Mouse (Mus musculus): ENCODE results near the gene Clspn.

Clspn gene

DNA sequence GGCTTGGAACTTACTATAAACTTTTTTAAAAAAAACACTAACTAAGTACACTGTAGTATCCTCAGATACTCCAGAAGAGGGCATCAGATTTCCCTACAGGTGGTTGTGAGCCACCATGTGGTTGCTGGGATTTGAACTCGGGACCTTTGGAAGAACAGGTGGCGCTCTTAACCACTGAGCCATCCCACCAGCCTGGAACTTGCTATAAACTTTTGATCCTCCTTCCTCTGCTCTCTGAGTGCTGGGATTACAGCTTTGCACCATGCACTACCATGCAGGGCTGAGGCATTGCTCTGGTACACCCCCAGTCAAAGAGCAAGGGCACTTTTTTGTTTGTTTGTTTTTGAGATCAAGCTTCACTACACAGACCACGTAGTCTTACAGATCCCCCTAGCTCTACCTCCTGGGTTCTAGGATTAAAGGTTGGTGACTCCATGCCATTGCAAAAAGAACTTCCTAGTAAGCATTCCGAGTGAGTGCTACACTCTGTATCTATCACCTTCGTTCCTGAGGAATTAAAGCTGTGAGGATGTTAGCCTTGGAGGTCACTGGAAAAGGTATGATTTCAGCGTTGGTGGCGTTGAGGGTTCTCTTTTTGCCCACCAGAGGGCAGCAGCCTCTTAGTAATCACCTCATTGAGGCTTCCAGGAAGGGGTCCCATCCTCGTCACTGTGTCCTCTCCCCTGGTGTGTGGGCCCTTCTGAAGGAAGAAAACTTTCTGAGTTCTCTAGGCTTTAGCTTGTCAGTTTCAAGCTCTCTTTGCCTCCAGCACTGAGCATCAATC, 43.4 kb downstream of the Clspn start:
- Histone ChIP-seq H3K27me3 (ENCODE audit: control insufficient read depth, insufficient read depth, low read length, poor library complexity, severe bottlenecking) (no peaks in the 10 kb centered on the region), H3K36me3 (ENCODE audit: control insufficient read depth, insufficient read depth, low read length, poor library complexity, severe bottlenecking) (no peaks in the 10 kb centered on the region)
- peak; percentile 69 for DNase-seq (ENCODE audit: low read depth, low spot score)

- Histone ChIP-seq H3K36me3 (ENCODE audit: control insufficient read depth, insufficient read depth, low read length, poor library complexity, severe bottlenecking) (no peaks in the 10 kb centered on the region), H3K27me3 (ENCODE audit: control insufficient read depth, insufficient read depth, low read length, poor library complexity, severe bottlenecking) (no peaks in the 10 kb centered on the region)
- DNase-seq (ENCODE audit: low read depth, low spot score), result no peak
Observed at GRCm38 (mm10) chr4:126601597-126602444, 45.1 kb downstream of the Clspn start.

- Histone ChIP-seq H3K27me3 (ENCODE audit: control insufficient read depth, insufficient read depth, low read length, poor library complexity, severe bottlenecking) (no peaks in the 10 kb centered on the region), H3K36me3 (ENCODE audit: control insufficient read depth, insufficient read depth, low read length, poor library complexity, severe bottlenecking) (no peaks in the 10 kb centered on the region)
- no peak for DNase-seq (ENCODE audit: low read depth, low spot score)
Observed at GRCm38 (mm10) chr4:126602445-126602762, 45.7 kb downstream of the Clspn start.

GRCm38 (mm10) chr4:126604141-126604540, 47.4 kb downstream of the Clspn start:
- DNase-seq (ENCODE audit: low read depth, low spot score), result no peak
- no peaks in the 10 kb centered on the region for H3K36me3 ChIP-seq (ENCODE audit: control insufficient read depth, insufficient read depth, low read length, poor library complexity, severe bottlenecking)
- H3K27me3 ChIP-seq (ENCODE audit: control insufficient read depth, insufficient read depth, low read length, poor library complexity, severe bottlenecking), result no peaks in the 10 kb centered on the region

- Histone ChIP-seq H3K36me3 (ENCODE audit: control insufficient read depth, insufficient read depth, low read length, poor library complexity, severe bottlenecking) (no peaks in the 10 kb centered on the region), H3K27me3 (ENCODE audit: control insufficient read depth, insufficient read depth, low read length, poor library complexity, severe bottlenecking) (no peaks in the 10 kb centered on the region)
- no peak for DNase-seq (ENCODE audit: low read depth, low spot score)
Observed at GRCm38 (mm10) chr4:126605751-126606150, 49.0 kb downstream of the Clspn start.

DNA sequence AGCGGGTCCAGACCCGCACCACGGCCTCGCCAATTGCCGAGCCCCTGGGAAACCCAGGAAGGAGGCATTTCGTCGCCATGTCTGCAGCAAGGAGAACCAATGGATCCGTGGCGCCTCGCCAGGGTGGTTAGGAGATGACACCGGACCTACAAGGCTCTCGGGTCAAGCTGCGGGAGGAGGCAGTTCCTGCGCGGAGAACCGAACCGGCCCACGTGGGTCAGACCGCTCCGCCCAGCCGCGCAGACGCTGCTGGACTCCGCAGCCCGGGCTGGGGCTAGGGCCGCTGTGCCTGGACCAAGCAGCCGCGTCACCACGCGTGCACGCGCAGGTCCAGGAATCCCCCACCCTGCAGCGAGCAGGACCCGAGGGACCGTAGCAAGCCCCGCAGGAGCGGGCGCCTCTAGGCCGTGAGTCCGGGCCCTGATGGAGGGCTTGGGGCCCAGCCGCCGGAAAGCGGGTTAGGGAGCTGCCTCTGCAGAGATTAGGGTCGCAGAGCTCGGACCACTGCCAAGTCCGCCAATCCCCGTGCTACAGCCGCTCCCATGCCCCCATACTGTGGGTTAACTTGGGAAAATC, 53.0 kb downstream of the Clspn start, which contains the start of gene 5730409E04Rik:
TSS of gene 5730409E04Rik (plus strand) at position 213 of the 576 bp plus-strand sequence.
- H3K36me3 ChIP-seq (ENCODE audit: control insufficient read depth, insufficient read depth, low read length, poor library complexity, severe bottlenecking), result no peaks in the 10 kb centered on the region
- H3K27me3 ChIP-seq (ENCODE audit: control insufficient read depth, insufficient read depth, low read length, poor library complexity, severe bottlenecking), result no peaks in the 10 kb centered on the region
- peak; percentile 38 for DNase-seq (ENCODE audit: low read depth, low spot score)

DNA sequence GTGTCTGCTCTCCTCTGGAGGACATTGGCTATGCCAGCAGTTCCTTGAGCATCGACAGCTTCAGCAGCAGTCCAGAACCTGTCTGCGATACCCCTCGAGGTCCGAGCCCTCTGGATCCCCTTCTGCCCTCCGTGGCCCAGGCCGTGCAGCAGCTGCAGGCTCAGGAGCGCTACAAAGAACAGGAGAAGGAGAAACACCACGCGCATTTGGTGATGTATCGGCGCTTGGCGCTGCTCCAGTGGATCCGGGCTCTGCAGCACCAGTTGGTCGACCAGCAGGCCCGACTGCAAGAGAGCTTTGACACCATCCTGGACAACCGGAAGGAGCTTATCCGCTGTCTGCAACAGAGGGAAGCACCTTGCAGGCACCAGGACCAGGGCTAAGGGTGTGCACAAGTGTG, 55.3 kb downstream of the Clspn start:
- DNase-seq (ENCODE audit: low read depth, low spot score), result no peak
- H3K36me3 ChIP-seq (ENCODE audit: control insufficient read depth, insufficient read depth, low read length, poor library complexity, severe bottlenecking), result no peaks in the 10 kb centered on the region

GRCm38 (mm10) chr4:126616312-126616711, 59.6 kb downstream of the Clspn start:
- Histone ChIP-seq H3K27me3 (ENCODE audit: control insufficient read depth, insufficient read depth, low read length, poor library complexity, severe bottlenecking) (no peaks in the 10 kb centered on the region), H3K36me3 (ENCODE audit: control insufficient read depth, insufficient read depth, low read length, poor library complexity, severe bottlenecking) (no peaks in the 10 kb centered on the region)
- no peak for DNase-seq (ENCODE audit: low read depth, low spot score)

More for the DNA sequence above, 55.3 kb downstream of the Clspn start:
- H3K27me3 ChIP-seq (ENCODE audit: control insufficient read depth, insufficient read depth, low read length, poor library complexity, severe bottlenecking), result no peaks in the 10 kb centered on the region

GRCm38 (mm10) chr4:126619691-126620330, 63.1 kb downstream of the Clspn start:
- no peaks in the 10 kb centered on the region for H3K27me3 ChIP-seq (ENCODE audit: control insufficient read depth, insufficient read depth, low read length, poor library complexity, severe bottlenecking)
- no peaks in the 10 kb centered on the region for H3K36me3 ChIP-seq (ENCODE audit: control insufficient read depth, insufficient read depth, low read length, poor library complexity, severe bottlenecking)
- no peak for DNase-seq (ENCODE audit: low read depth, low spot score)

- Histone ChIP-seq H3K36me3 (ENCODE audit: control insufficient read depth, insufficient read depth, low read length, poor library complexity, severe bottlenecking) (no peaks in the 10 kb centered on the region), H3K27me3 (ENCODE audit: control insufficient read depth, insufficient read depth, low read length, poor library complexity, severe bottlenecking) (no peaks in the 10 kb centered on the region)
- DNase-seq (ENCODE audit: low read depth, low spot score), result no peak
Observed at GRCm38 (mm10) chr4:126620349-126620874, 63.7 kb downstream of the Clspn start.

- no peak for DNase-seq (ENCODE audit: low read depth, low spot score)
- no peaks in the 10 kb centered on the region for H3K36me3 ChIP-seq (ENCODE audit: control insufficient read depth, insufficient read depth, low read length, poor library complexity, severe bottlenecking)
- H3K27me3 ChIP-seq (ENCODE audit: control insufficient read depth, insufficient read depth, low read length, poor library complexity, severe bottlenecking), result no peaks in the 10 kb centered on the region
Observed at GRCm38 (mm10) chr4:126627021-126627681, 70.4 kb downstream of the Clspn start.

GRCm38 (mm10) chr4:126631922-126632321, 75.2 kb downstream of the Clspn start:
- Histone ChIP-seq H3K36me3 (ENCODE audit: control insufficient read depth, insufficient read depth, low read length, poor library complexity, severe bottlenecking) (no peaks in the 10 kb centered on the region), H3K27me3 (ENCODE audit: control insufficient read depth, insufficient read depth, low read length, poor library complexity, severe bottlenecking) (no peaks in the 10 kb centered on the region)
- peak; percentile 4 for DNase-seq (ENCODE audit: low read depth, low spot score)

- H3K27me3 ChIP-seq (ENCODE audit: control insufficient read depth, insufficient read depth, low read length, poor library complexity, severe bottlenecking), result no peaks in the 10 kb centered on the region
- no peak for DNase-seq (ENCODE audit: low read depth, low spot score)
- H3K36me3 ChIP-seq (ENCODE audit: control insufficient read depth, insufficient read depth, low read length, poor library complexity, severe bottlenecking), result no peaks in the 10 kb centered on the region
Observed at GRCm38 (mm10) chr4:126632668-126633067, 75.9 kb downstream of the Clspn start.

DNA sequence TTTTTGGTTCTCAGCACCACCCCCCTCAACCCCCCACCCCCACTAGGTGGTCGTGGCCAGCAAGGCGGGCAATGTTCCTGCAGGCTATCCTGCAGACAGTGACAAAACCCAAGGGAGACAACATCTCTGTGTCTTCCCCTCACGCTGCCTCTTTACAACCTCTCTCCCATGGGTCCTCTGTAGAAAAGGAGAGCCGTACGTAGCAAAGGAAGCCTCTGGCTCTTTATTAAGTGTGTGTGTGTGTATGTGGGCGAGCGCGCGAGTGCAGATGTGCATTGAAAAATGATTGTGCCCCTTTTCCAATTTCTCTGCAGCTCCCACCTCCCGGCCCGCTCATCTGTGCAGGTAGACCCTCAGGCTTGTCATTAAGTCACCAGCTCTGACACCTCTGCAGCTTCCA, 79.6 kb downstream of the Clspn start:
- no peak for DNase-seq (ENCODE audit: low read depth, low spot score)
- no peaks in the 10 kb centered on the region for H3K27me3 ChIP-seq (ENCODE audit: control insufficient read depth, insufficient read depth, low read length, poor library complexity, severe bottlenecking)
- no peaks in the 10 kb centered on the region for H3K36me3 ChIP-seq (ENCODE audit: control insufficient read depth, insufficient read depth, low read length, poor library complexity, severe bottlenecking)
